Mouse (Mus musculus) WW6 (cell line): ENCODE results near the gene S1pr3.

Experiments used
- DNase-seq: peaks from one replicate; pipeline ENCODE4 v3.0.0-alpha.2; 2013; ENCODE audit warnings: low read depth, low spot score

The S1pr3 gene

GRCm38 (mm10) chr13:51405731-51406320 lies 2.6 kb upstream of the S1pr3 start:
- no peak for DNase-seq

DNA sequence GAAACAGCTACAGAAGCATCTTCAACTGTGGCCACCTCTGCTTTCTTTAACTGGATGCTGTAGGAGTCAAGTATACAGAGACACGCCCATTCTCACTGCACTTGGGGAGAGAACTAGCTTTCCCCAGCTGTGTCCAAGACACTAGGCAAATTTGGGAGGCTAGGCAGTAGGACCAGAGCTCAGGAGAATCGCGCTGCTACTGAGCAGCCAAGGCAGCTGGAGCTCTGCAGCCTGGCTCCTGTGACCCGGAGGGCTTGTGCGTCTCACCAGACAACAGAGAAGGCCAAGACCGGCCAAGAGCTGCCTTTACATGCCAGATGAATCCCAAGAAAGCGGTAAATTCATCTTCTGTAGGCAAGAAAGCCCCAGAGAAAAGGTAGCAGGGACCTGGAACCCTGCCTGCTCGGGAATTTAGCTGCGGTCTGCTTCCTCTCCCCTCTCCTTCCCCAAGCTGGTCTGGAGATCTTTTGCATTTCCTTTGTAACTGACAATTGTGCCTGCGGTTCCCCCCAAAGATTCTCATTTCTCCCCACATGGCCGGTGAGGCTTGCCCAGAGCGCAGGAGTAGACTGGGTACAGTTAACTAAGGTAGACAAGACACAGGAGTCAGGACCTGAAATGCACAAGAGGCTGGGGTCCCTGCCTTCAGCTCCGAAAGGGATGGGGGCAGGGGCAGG lies 760 bp upstream of the S1pr3 start:
- DNase-seq, result no peak

- DNase-seq, result no peak
Measured at GRCm38 (mm10) chr13:51409936-51410481, 1.6 kb downstream of the S1pr3 start.

- no peak for DNase-seq
Measured at GRCm38 (mm10) chr13:51411243-51411642, 2.8 kb downstream of the S1pr3 start.

DNA sequence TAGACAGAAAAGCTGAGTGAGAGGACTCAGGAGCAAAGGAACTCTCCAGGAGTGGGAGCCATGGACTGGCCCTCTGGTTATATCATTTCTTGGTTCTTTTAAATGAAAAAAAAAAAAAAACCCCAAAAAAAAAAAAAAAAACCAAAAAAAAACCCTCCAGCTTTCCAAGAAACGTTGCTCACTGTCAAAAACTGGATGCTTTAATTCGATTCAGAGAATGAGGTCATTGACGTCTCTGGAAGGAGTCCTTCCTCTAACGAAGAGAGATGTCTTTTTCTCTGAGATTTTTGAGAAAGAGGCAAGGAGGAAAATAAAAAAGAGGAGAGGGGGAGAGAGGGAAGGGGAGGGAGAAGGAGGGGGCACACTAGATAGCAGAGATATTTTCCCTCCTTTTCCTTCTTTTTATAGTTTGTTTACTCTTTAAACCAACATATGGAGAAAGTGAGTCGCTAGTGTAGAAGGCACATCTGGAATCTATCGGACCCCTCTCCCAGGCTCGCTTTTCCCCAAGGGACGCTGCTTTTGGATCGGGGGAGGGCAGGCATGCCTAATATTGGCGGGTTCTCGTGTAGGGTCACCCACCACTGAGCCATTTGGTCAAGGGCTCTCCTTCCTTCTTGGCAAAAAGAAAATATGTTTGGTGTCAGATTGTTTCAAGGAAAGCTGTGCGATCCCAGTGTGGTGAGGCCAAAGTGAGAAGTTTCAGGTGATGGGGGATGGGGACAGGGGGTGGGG lies 3.4 kb downstream of the S1pr3 start:
- DNase-seq, result no peak

- no peak for DNase-seq
Measured at GRCm38 (mm10) chr13:51413461-51413860, 5.0 kb downstream of the S1pr3 start.

- no peak for DNase-seq
Measured at GRCm38 (mm10) chr13:51416727-51417126, 8.3 kb downstream of the S1pr3 start.

- DNase-seq, result no peak
Measured at GRCm38 (mm10) chr13:51417796-51418195, 9.4 kb downstream of the S1pr3 start.

DNA sequence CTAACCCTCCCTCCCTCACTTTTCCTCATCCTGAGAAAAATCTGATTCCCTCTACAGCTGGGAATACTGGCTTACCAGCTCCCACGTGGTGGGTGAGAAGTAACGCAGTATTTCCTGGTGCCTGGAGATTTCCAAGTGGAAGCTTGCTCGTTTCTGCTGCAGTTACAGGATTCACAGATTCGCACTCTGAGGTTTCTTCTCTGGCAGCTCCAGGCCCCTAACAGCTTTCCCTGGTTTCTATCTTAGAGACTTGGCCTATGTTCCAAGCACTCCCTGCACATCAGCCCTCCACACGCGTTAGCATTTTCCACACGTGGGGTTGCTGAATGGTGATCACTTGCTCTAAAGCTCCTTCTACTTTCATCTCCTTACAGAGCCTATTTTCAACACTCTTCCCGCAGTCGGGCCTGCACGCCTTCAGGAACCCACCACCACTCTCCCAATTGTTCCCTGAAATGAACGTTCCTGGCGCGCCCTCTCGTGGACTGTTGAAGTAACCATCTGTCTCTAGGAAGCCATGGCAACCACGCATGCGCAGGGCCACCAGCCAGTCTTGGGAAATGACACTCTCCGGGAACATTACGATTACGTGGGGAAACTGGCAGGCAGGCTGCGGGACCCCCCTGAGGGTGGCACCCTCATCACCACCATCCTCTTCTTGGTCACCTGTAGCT lies 10.0 kb downstream of the S1pr3 start:
- peak; percentile 77 for DNase-seq

- DNase-seq, result no peak
Measured at GRCm38 (mm10) chr13:51418942-51419451, 10.6 kb downstream of the S1pr3 start.

GRCm38 (mm10) chr13:51419501-51419900 lies 11.1 kb downstream of the S1pr3 start:
- no peak for DNase-seq

DNA sequence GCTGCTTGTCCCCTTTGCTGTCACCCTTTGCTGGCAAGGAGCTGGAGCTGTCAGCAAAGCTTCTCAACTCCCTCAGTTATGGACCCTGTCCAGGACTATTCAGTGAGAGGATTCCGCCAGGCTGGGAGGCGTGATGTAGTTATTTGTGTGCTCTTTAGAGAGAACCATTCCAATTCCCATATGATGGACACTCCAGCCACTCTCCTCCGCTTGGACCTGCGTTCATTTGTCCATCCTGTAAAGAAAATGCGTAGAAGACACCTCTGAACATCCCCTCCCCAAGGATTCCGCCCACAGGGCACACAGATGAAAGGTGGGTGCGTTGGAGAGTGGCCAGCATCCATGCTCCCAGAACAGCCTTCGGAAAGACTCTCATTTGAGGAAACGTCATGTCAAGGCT lies 12.4 kb downstream of the S1pr3 start:
- no peak for DNase-seq

- no peak for DNase-seq
Measured at GRCm38 (mm10) chr13:51423647-51424046, 15.2 kb downstream of the S1pr3 start.

- DNase-seq, result no peak
Measured at GRCm38 (mm10) chr13:51424647-51425046, 16.2 kb downstream of the S1pr3 start.

GRCm38 (mm10) chr13:51425662-51426443 lies 17.4 kb downstream of the S1pr3 start:
- DNase-seq, result no peak

DNA sequence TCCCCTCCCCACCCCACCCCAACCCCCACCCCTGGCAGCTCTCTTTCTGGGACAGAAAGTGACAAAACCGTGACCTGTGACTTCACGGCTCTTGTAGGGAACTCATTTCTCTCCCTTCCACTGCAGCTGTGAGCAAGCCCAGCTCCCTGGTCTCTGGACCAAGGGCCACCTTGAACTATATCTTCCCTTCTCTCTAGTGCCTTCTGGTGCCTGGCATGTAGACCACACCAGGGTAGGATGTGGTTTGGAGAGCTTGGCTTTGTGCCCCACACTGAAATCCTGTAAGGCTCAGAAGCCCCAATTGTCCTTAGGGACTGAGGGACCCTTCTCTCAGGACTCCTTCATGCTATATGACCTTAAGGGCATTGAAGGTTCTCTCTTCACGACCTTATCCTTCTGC lies 24.9 kb downstream of the S1pr3 start:
- no peak for DNase-seq

GRCm38 (mm10) chr13:51434460-51434859 lies 26.0 kb downstream of the S1pr3 start:
- no peak for DNase-seq

DNA sequence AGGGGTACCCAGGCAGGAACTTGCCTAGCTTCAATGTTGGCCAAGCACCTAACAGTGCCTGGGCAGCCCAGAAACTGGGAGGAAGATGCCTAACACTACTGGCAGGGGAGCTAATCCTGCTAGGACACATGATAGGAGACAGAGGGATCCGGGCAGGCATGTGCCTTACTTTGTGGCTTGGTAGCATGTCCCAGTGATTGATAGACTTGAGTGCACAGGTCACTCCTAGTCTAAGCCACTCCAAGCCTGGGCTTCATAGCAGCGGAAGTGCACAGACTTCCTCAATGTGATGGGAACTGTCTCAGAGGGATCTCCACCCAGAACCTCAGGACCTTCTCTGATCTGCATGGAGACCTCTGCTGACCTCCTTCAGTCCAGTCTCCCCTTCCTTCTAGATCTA lies 26.7 kb downstream of the S1pr3 start:
- DNase-seq, result no peak

GRCm38 (mm10) chr13:51437105-51438085 lies 29.0 kb downstream of the S1pr3 start:
- DNase-seq, result no peak

DNA sequence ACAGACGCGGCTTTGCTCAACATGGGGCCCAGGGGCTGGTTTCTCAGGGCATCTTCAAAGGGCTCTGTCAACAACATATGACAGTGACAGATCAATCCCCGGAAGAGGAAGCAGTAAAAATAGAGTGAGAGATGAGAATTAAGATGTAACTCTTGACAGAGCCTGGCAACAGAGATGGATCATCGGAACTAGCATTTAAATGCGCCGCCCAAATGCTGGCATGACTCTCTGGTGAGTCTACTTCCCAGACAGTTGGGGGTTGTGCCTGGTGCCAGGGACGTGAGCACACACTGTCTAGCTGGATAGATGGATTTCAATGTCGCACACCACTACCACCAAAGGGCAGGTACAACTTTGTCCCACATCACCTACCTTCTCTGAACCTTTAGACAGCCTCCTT lies 34.5 kb downstream of the S1pr3 start:
- no peak for DNase-seq
